Mouse (Mus musculus) kidney, adult 2 months (tissue): Measurements from ENCODE around the gene Depdc7. TPM values are rescaled to one million over a fixed set of nuclear protein-coding genes. Genes with fewer than 3 reads are reported as not detected.

ENCODE experiments used
- DNase-seq: peaks from one replicate; pipeline ENCODE4 v3.0.0; 2021
- H3K27ac ChIP-seq: fragments of 200-500 bp; 2 replicates; pipeline ENCODE4 v1.5.1; 2012; ENCODE audit warnings: low read depth, low read length, control low read depth, inconsistent platforms; ENCODE audit not compliant: insufficient read depth
- H3K27me3 ChIP-seq: fragments of 200-500 bp; replicated peaks from 2 replicates; pipeline ENCODE4 v1.6.1; 2012; ENCODE audit warnings: mild to moderate bottlenecking, moderate library complexity, low read length, inconsistent platforms; ENCODE audit not compliant: control insufficient read depth, insufficient read depth
- H3K36me3 ChIP-seq: fragments of 200-500 bp; 2 replicates; pipeline ENCODE4 v1.6.1; 2012; ENCODE audit warnings: mild to moderate bottlenecking, moderate library complexity, low read length, inconsistent platforms; ENCODE audit not compliant: control insufficient read depth, insufficient read depth
- H3K4me1 ChIP-seq: fragments of 200-500 bp; 2 replicates; pipeline ENCODE4 v1.6.1; 2011; ENCODE audit warnings: low read length; ENCODE audit not compliant: control insufficient read depth, insufficient read depth
- H3K4me3 ChIP-seq: fragments of 200-500 bp; 2 replicates; pipeline ENCODE4 v1.5.1; 2011; ENCODE audit warnings: mild to moderate bottlenecking, low read depth, low read length, control low read depth; ENCODE audit not compliant: insufficient read depth
- CTCF ChIP-seq: fragments of 200-500 bp; conservative IDR thresholded peaks from 2 replicates; pipeline ENCODE4 v1.5.1; 2011; ENCODE audit warnings: low read depth, mild to moderate bottlenecking, control low read depth, low read length, moderate library complexity, mixed read lengths; ENCODE audit not compliant: insufficient read depth, insufficient read length
- POLR2A ChIP-seq: fragments of 200-500 bp; IDR thresholded peaks from one replicate; pipeline ENCODE4 v1.6.1; 2011; ENCODE audit warnings: low read depth, low read length, control low read depth
- WGBS: fragments of 180-500 bp; shearing (Covaris S2); methylation state at CpG from one replicate; pipeline ENCODE4 v1.1.7; 2018; 5-methylcytosine and 5-hydroxymethylcytosine counted together
- polyA plus RNA-seq: library from polyadenylated mRNA; depleted of rRNA; stranded (reverse); fragments of >200 nt; gene quantifications from 2 replicates; pipeline ENCODE4 v1.2.3, GENCODE M21; 2012; rRNA removed

Depdc7 gene
- polyA plus RNA-seq, result 15.7 and 16.0 TPM in 2 replicates

DNA sequence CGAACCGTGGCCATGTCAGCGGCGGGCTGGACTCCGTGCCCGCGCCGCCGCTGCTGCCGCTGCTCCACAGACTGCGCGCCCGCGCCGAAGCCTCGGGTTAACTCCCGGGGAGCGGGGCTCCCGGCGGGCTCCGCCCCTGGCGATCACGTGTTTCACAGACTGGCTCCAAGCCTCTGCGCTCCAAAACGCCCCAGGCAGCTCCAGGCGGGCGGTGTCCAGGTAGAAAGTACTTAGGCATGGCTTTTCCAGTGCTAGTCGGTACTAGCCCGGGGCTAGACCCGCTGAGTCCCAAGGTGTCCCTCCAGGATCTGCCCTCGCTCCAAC lies at the start of gene Depdc7:
Depdc7 (minus strand) TSS at position 138 of the 324 bp plus-strand sequence.
- peak within 1 kb of the TSS; percentile 95 for H3K27ac ChIP-seq
- peak; percentile 96 for DNase-seq

DNA sequence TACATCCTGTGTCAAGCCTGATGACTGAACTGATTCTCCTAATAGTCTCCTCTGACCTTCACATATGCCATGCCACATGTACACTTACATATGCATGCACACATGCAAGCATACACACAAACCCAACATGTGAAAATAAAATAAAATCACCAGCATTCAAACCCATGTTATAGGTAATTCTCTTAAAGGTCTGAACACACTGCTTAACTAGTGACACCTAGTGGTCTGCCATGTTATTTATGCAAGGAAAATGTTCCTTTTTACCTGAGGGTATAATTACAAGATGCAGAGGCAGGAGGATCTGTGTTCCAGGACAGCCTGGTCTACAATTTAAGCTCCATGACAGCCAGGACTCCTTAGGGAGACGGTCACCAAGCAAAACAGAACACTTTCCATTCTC lies 32.1 kb upstream of the Depdc7 start:
- Histone ChIP-seq H3K4me3 (no peak overlapping the region), H3K4me1 (no peaks in the 10 kb centered on the region), H3K27ac (no peak overlapping the region), H3K36me3 (peaks cover 3% of the 10 kb centered on the region), H3K27me3 (no peaks in the 10 kb centered on the region)
- 88% methylated on average over 1 of the region's 1 CpGs for WGBS
- 0 out of 2 replicates have a peak, but pooled peaks have one; percentile 15 for TF ChIP-seq CTCF
- TF ChIP-seq POLR2A, result no peak
- peak; percentile 45 for DNase-seq

More for the DNA sequence above, at the start of gene Depdc7:
- TF ChIP-seq POLR2A (peak; percentile 19), CTCF (no peak)
- peak within 1 kb of the TSS; percentile 88 for H3K4me3 ChIP-seq
- no peaks in the 10 kb centered on the region for H3K36me3 ChIP-seq
- WGBS, result under 1% methylated on average over 31 of the region's 31 CpGs
- H3K4me1 ChIP-seq, result peaks cover 14% of the 10 kb centered on the region
- no peaks in the 10 kb centered on the region for H3K27me3 ChIP-seq

DNA sequence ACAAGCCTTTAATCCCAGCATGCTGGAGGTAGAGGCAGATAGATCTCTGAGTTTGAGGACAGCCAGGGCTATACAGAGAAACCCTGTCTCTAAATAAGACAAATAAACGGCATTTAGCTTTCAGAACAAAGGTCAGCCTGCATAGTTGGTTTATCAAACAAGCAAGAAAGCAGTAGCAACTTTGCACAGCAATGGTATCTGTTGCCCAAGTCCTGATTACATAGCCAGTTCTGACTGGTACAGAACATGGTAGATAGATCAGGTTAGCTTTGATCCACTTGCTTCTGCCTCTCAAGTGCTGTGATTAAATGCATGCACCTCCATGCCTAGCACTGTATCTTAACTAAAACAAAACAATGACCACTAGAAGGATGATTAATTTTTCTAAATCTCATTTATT lies 26.0 kb upstream of the Depdc7 start:
- TF ChIP-seq CTCF, result no peak
- Histone ChIP-seq H3K27me3 (no peaks in the 10 kb centered on the region), H3K4me1 (no peaks in the 10 kb centered on the region), H3K27ac (no peak overlapping the region), H3K4me3 (no peak overlapping the region), H3K36me3 (peaks cover 3% of the 10 kb centered on the region; the same call in 1 of the 2 replicates)
- DNase-seq, result no peak
- WGBS, result 61% methylated on average over 1 of the region's 1 CpGs

DNA sequence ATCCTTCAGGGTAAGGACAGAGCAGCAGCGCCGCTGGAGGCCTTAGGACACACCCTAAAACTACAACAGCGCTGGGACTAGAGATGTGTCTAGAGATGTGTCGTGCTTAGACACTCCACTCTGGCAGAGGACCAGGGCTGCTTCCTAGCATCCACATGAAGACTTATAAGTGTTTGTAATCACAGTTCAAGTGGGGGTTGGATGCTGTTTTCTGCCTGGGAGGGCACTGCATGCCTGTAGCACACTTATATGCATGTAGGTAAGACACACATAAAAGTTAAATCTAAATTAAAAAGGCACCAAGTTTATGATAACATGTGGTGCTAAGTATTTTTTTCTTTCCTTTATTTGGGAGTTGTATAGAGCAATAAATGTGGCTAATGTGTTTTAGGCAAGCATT lies 21.3 kb upstream of the Depdc7 start:
- TF ChIP-seq POLR2A, result no peak
- TF ChIP-seq CTCF, result no peak
- H3K4me1 ChIP-seq, result no peaks in the 10 kb centered on the region
- no peaks in the 10 kb centered on the region for H3K27me3 ChIP-seq
- H3K27ac ChIP-seq, result no peak overlapping the region
- H3K36me3 ChIP-seq, result peaks cover 1% of the 10 kb centered on the region; the same call in 1 of the 2 replicates
- no peak overlapping the region for H3K4me3 ChIP-seq
- 91% methylated on average over 4 of the region's 4 CpGs for WGBS
- no peak for DNase-seq

DNA sequence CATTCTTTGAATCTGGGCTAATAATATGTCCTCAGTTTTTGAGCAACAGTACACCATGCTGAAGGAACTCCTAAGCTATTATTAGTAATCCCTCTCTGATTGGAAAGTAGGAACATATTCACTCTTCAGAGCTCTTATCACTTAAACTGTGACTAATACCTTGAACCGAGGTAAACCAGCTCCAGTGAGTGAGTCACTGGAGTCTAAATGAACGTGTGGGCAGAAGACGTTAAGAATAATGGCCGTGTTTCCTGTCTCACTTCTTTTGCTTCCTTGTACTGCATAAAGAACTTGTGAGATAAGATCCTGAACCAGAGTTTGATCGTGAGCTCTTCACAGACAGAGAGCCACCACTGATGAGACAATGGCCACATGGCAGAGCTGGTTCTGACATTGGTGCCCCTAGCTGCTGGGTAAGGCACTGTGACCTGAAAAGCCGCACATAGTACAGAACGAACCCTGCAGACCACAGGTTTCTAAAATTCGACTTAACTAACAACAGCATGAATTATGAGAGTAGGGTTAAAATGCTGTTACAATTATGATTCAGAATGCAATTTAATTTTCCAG lies 20.5 kb upstream of the Depdc7 start:
- no peak for DNase-seq
- 67% methylated on average over 8 of the region's 8 CpGs for WGBS
- Histone ChIP-seq H3K27ac (no peak overlapping the region), H3K4me3 (no peak overlapping the region), H3K36me3 (peaks cover 1% of the 10 kb centered on the region; the same call in 1 of the 2 replicates), H3K4me1 (no peaks in the 10 kb centered on the region), H3K27me3 (no peaks in the 10 kb centered on the region)
- TF ChIP-seq POLR2A (no peak), CTCF (no peak)

DNA sequence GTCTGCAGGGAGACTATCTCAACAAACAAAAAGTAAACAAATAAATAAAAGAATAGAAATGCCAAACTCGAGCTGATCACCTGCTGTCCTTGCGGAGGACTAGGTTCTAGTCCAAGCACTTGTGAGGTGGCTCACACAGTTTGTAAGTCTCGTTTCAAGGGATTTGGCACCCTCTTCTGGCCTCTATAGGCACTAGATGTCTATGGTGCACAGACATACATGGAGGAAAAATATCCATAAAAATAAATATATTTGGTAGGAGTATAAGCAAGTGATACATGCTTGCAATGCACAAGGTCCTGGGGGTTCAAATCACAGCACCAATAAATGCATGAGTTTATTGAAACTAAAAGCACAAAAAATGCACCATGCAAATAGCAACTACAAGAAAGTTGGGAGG lies 7.9 kb upstream of the Depdc7 start:
- DNase-seq, result peak; percentile 48
- no peak overlapping the region for H3K27ac ChIP-seq
- WGBS, result 69% methylated on average over 3 of the region's 3 CpGs
- TF ChIP-seq CTCF (peak; percentile 48), POLR2A (no peak)
- no peaks in the 10 kb centered on the region for H3K4me1 ChIP-seq
- H3K27me3 ChIP-seq, result no peaks in the 10 kb centered on the region
- no peaks in the 10 kb centered on the region for H3K36me3 ChIP-seq
- no peak overlapping the region for H3K4me3 ChIP-seq

DNA sequence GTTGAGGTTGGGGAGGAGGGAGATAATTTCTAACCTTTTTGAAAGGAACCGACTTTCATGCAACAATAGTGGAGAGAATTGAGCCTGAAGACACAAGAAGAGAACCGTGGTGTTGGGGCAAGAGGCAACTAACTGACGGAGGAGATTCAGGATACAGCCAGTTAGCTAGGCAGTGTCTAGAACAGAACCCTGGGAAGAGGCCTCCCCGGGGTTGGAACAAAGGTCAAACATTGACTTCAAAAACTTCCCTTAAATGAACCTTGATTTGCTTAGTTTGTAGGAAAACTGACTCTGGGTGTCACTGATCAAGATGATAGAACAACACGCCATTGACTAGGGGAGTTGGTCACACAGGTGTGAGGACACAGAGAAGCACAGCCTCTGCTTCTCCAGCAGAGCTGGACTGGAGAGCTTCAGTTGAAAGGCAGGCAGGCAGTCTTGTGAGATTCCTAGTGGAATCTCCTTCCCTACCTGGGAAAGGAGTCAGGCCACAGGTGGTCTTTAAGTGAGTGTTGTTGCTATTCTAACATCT lies 6.0 kb upstream of the Depdc7 start:
- Histone ChIP-seq H3K27ac (peak overlapping the region; percentile 62; the same call in 1 of the 2 replicates), H3K27me3 (no peaks in the 10 kb centered on the region), H3K36me3 (no peaks in the 10 kb centered on the region), H3K4me3 (no peak overlapping the region), H3K4me1 (no peaks in the 10 kb centered on the region)
- no peak for TF ChIP-seq POLR2A
- no peak for TF ChIP-seq CTCF
- WGBS, result 46% methylated on average over 5 of the region's 5 CpGs
- DNase-seq, result peak; percentile 55
